25 mouse cellular contexts compared by ENCODE assay signal in genomic region chr13:64090278-64090677, GRCm38 (mm10). TPM values are rescaled to one million over a fixed set of nuclear protein-coding genes. Genes with fewer than 3 reads are reported as not detected.
DNase-seq lines count a peak whose midpoint lies in the region; ATAC-seq and TF ChIP-seq lines count a peak whose summit lies in the region.
"Had no signal": no experiment of that assay in that cellular context is flagged by ENCODE, and none has a peak within 500 bp of the region (broad histone marks: within the 10 kb centered on the region; RNA-seq: fewer than 3 reads in every experiment).

No protein-coding gene starts in this region.

- H3K36me3 ChIP-seq in liver, postnatal 0 days (replicated peaks; ENCODE audit: insufficient read depth, low read length): no peaks in the 10 kb centered on the region
- no peaks in the 10 kb centered on the region for H3K36me3 ChIP-seq in lung, embryonic 15.5 days
- H3K36me3 ChIP-seq in lung, postnatal 0 days (ENCODE audit: insufficient read depth, low read length): no peaks in the 10 kb centered on the region
- no peaks in the 10 kb centered on the region for H3K36me3 ChIP-seq in stomach, postnatal 0 days (ENCODE audit: control insufficient read depth, insufficient read depth, low read length)
- H3K36me3 ChIP-seq: embryonic facial prominence, embryonic 13.5 days; embryonic facial prominence, embryonic 15.5 days; forebrain, embryonic 10.5 days; forebrain, embryonic 12.5 days had no signal

- no peak overlapping the region for H3K4me3 ChIP-seq in liver, postnatal 0 days (ENCODE audit: low read depth, low read length)
- no peak overlapping the region for H3K4me3 ChIP-seq in lung, embryonic 15.5 days
- no peak overlapping the region for H3K4me3 ChIP-seq in lung, postnatal 0 days (ENCODE audit: low read depth, low read length)
- H3K4me3 ChIP-seq in stomach, postnatal 0 days (ENCODE audit: low read depth, low read length): no peak overlapping the region
- H3K4me3 ChIP-seq: embryonic facial prominence, embryonic 13.5 days; embryonic facial prominence, embryonic 15.5 days; erythroblast, embryonic 14.5 days; forebrain, embryonic 10.5 days; forebrain, embryonic 12.5 days had no signal

- TF ChIP-seq EP300 in liver, postnatal 0 days (IDR thresholded peaks at IDR 0.05; ENCODE audit: low read depth): no peak
- TF ChIP-seq EP300 in lung, postnatal 0 days (IDR thresholded peaks at IDR 0.05): no peak
- no peak for TF ChIP-seq EP300 in stomach, postnatal 0 days (optimal IDR thresholded peaks at IDR 0.05)

- TF ChIP-seq CTCF in liver, postnatal 0 days (IDR thresholded peaks at IDR 0.05; ENCODE audit: low read depth): no peak
- no peak for TF ChIP-seq CTCF in lung, postnatal 0 days (IDR thresholded peaks at IDR 0.05)
- no peak for TF ChIP-seq CTCF in stomach, postnatal 0 days (IDR thresholded peaks at IDR 0.05; ENCODE audit: low read depth)

- H3K4me1 ChIP-seq in liver, postnatal 0 days (ENCODE audit: insufficient read depth): no peaks in the 10 kb centered on the region; the same call in 1 of the 2 replicates
- H3K4me1 ChIP-seq in lung, embryonic 15.5 days: peaks cover 12% of the 10 kb centered on the region
- no peaks in the 10 kb centered on the region for H3K4me1 ChIP-seq in lung, postnatal 0 days (ENCODE audit: insufficient read depth, low read depth, low read length)
- H3K4me1 ChIP-seq in stomach, postnatal 0 days (replicated peaks; ENCODE audit: control insufficient read depth, insufficient read depth): no peaks in the 10 kb centered on the region
- H3K4me1 ChIP-seq: forebrain, embryonic 12.5 days had no signal

- ATAC-seq in liver, postnatal 0 days: 0 out of 2 replicates have a peak, but pooled peaks have one; percentile 35
- peak; percentile 57 for ATAC-seq in lung, embryonic 15.5 days (ENCODE audit: borderline replicate concordance, extremely low read depth, low FRiP score, low TSS enrichment)
- ATAC-seq in lung, postnatal 0 days: peak; percentile 48; the same call in 1 of the 2 replicates
- 0 out of 2 replicates have a peak, but pooled peaks have one; percentile 42 for ATAC-seq in stomach, postnatal 0 days (ENCODE audit: low FRiP score, low TSS enrichment)
- ATAC-seq in frontal cortex, adult (ENCODE audit: low TSS enrichment): no peak
- ATAC-seq: forebrain, embryonic 14.5 days had no signal

- no peak overlapping the region for H3K9ac ChIP-seq in liver, postnatal 0 days (replicated peaks)
- no peak overlapping the region for H3K9ac ChIP-seq in lung, embryonic 15.5 days
- H3K9ac ChIP-seq in lung, postnatal 0 days (replicated peaks; ENCODE audit: low read depth): no peak overlapping the region
- no peak overlapping the region for H3K9ac ChIP-seq in stomach, postnatal 0 days (ENCODE audit: low read length)
- H3K9ac ChIP-seq: embryonic facial prominence, embryonic 13.5 days; embryonic facial prominence, embryonic 15.5 days; forebrain, embryonic 12.5 days had no signal

- no peaks in the 10 kb centered on the region for H3K27me3 ChIP-seq in liver, postnatal 0 days (ENCODE audit: insufficient read depth, low read length)
- no peaks in the 10 kb centered on the region for H3K27me3 ChIP-seq in lung, embryonic 15.5 days
- no peaks in the 10 kb centered on the region for H3K27me3 ChIP-seq in lung, postnatal 0 days (replicated peaks; ENCODE audit: insufficient read depth, low read length)
- H3K27me3 ChIP-seq in stomach, postnatal 0 days (ENCODE audit: control insufficient read depth, insufficient read depth, low read length): no peaks in the 10 kb centered on the region
- H3K27me3 ChIP-seq: embryonic facial prominence, embryonic 13.5 days; embryonic facial prominence, embryonic 15.5 days; forebrain, embryonic 12.5 days had no signal

- 62% methylated on average over 5 of the region's 5 CpGs for WGBS in liver, postnatal 0 days (ENCODE audit: insufficient replicate concordance)
- WGBS in lung, embryonic 15.5 days: 54% methylated on average over 5 of the region's 5 CpGs
- WGBS in lung, postnatal 0 days: 46% methylated on average over 5 of the region's 5 CpGs
- WGBS in stomach, postnatal 0 days: 53% methylated on average over 5 of the region's 5 CpGs

- no peak for DNase-seq in liver, postnatal 0 days
- no peak for DNase-seq in liver
- no peak for DNase-seq in lung, postnatal 36 days
- DNase-seq in lung, postnatal 0 days (ENCODE audit: low spot score): peak; percentile 45
- no peak for DNase-seq in lung, postnatal 25 days (ENCODE audit: low spot score)
- no peak for DNase-seq in stomach, postnatal 0 days (ENCODE audit: low spot score)
- DNase-seq: adrenal gland, adult 2 months; adrenal gland, postnatal 10 days; adrenal gland, postnatal 25 days; cerebellum, adult 11 months; cerebellum, adult 18-20 months; cerebellum, adult 8-10 months; cerebellum, adult 9-11 months; cerebellum, postnatal 36 days; embryo, embryonic 11 days had no signal

- H3K27ac ChIP-seq in liver, postnatal 0 days (ENCODE audit: low read depth): 0 out of 2 replicates have a peak overlapping the region, but pooled peaks have one; percentile 37
- no peak overlapping the region for H3K27ac ChIP-seq in lung, embryonic 15.5 days
- no peak overlapping the region for H3K27ac ChIP-seq in lung, postnatal 0 days (ENCODE audit: low read length)
- no peak overlapping the region for H3K27ac ChIP-seq in stomach, postnatal 0 days (replicated peaks)
- H3K27ac ChIP-seq: embryonic facial prominence, embryonic 13.5 days; embryonic facial prominence, embryonic 15.5 days; forebrain, embryonic 10.5 days; forebrain, embryonic 12.5 days had no signal

- H3K4me2 ChIP-seq in liver, postnatal 0 days (ENCODE audit: low read depth, low read length): no peak overlapping the region
- no peak overlapping the region for H3K4me2 ChIP-seq in lung, embryonic 15.5 days
- no peak overlapping the region for H3K4me2 ChIP-seq in lung, postnatal 0 days (replicated peaks; ENCODE audit: low read depth, low read length)
- no peak overlapping the region for H3K4me2 ChIP-seq in stomach, postnatal 0 days (replicated peaks; ENCODE audit: low read depth)
- H3K4me2 ChIP-seq: embryonic facial prominence, embryonic 13.5 days; embryonic facial prominence, embryonic 15.5 days; forebrain, embryonic 12.5 days had no signal

- no peaks in the 10 kb centered on the region for H3K9me3 ChIP-seq in liver, postnatal 0 days (ENCODE audit: low read length)
- no peaks in the 10 kb centered on the region for H3K9me3 ChIP-seq in lung, embryonic 15.5 days
- H3K9me3 ChIP-seq in lung, postnatal 0 days (ENCODE audit: low read length): no peaks in the 10 kb centered on the region
- H3K9me3 ChIP-seq in stomach, postnatal 0 days (ENCODE audit: control insufficient read depth, low read length): no peaks in the 10 kb centered on the region
- H3K9me3 ChIP-seq: embryonic facial prominence, embryonic 13.5 days; embryonic facial prominence, embryonic 15.5 days; forebrain, embryonic 10.5 days; forebrain, embryonic 12.5 days had no signal

RNA-seq across cellular contexts. Expression of gene Hsd17b3, which starts 1.2 kb away (rescaled TPM):
- polyA plus RNA-seq in liver, postnatal 0 days (2015; fragmentation: Nextera tagmentation; extraction: Ambion mirVana): not detected in 2 replicates
- not detected in 2 replicates for polyA plus RNA-seq in lung, embryonic 15.5 days (2015; fragmentation: Nextera tagmentation; extraction: Ambion mirVana)
- not detected in 2 replicates for polyA plus RNA-seq in lung, postnatal 0 days (2015; fragmentation: Nextera tagmentation; extraction: Ambion mirVana)
- polyA plus RNA-seq in stomach, postnatal 0 days (2015; fragmentation: Nextera tagmentation; extraction: Ambion mirVana): not detected in 2 replicates
- polyA plus RNA-seq: adrenal gland, adult 2 months; C2C12; embryonic facial prominence, embryonic 11.5 days; embryonic facial prominence, embryonic 13.5 days; embryonic facial prominence, embryonic 15.5 days; erythroblast, embryonic 14.5 days; forebrain, embryonic 12.5 days; forebrain, embryonic 14.5 days had no signal

RNA-seq across cellular contexts. Expression of gene Slc35d2, which starts 38.9 kb away (rescaled TPM):
- polyA plus RNA-seq in liver, postnatal 0 days (2015; fragmentation: Nextera tagmentation; extraction: Ambion mirVana): 11.8 TPM in 2 replicates
- 4.7 and 4.8 TPM in 2 replicates for polyA plus RNA-seq in lung, embryonic 15.5 days (2015; fragmentation: Nextera tagmentation; extraction: Ambion mirVana)
- 8.0 and 9.0 TPM in 2 replicates for polyA plus RNA-seq in lung, postnatal 0 days (2015; fragmentation: Nextera tagmentation; extraction: Ambion mirVana)
- 7.9 and 9.5 TPM in 2 replicates for polyA plus RNA-seq in stomach, postnatal 0 days (2015; fragmentation: Nextera tagmentation; extraction: Ambion mirVana)
